Mouse (Mus musculus): Measurements from ENCODE around the gene Ice1. TPM values are rescaled to one million over a fixed set of nuclear protein-coding genes. Genes with fewer than 3 reads are reported as not detected.

The Ice1 gene
- polyA plus RNA-seq (2015; fragmentation: Nextera tagmentation; extraction: Ambion mirVana): 18.2 and 19.9 TPM in 2 replicates

GRCm38 (mm10) chr13:70637282-70637661, at the start of gene Ice1:
Gene Ice1, minus strand, starts transcription at chr13:70637634.
- H3K27me3 ChIP-seq: no peaks in the 10 kb centered on the region
- WGBS: under 1% methylated on average over 29 of the region's 39 CpGs
- H3K4me3 ChIP-seq (replicated peaks): peak within 1 kb of the TSS; percentile 97
- H3K4me1 ChIP-seq: peaks cover 21% of the 10 kb centered on the region
- no peaks in the 10 kb centered on the region for H3K36me3 ChIP-seq
- peak within 1 kb of the TSS; percentile 91 for H3K27ac ChIP-seq
- peak within 1 kb of the TSS; percentile 91 for H3K9ac ChIP-seq
- peak; percentile 34; the same call in 1 of the 2 replicates for ATAC-seq (replicated peaks; ENCODE audit: low FRiP score)
- no peaks in the 10 kb centered on the region for H3K9me3 ChIP-seq (replicated peaks)
- peak within 1 kb of the TSS; percentile 71 for H3K4me2 ChIP-seq

GRCm38 (mm10) chr13:70685825-70686224, 48.4 kb upstream of the Ice1 start:
- Histone ChIP-seq H3K27ac (no peak overlapping the region), H3K9ac (no peak overlapping the region), H3K4me1 (peaks cover 5% of the 10 kb centered on the region), H3K9me3 (replicated peaks) (no peaks in the 10 kb centered on the region), H3K4me3 (replicated peaks) (no peak overlapping the region), H3K4me2 (no peak overlapping the region), H3K36me3 (no peaks in the 10 kb centered on the region), H3K27me3 (no peaks in the 10 kb centered on the region)
- no peak for ATAC-seq (replicated peaks; ENCODE audit: low FRiP score)
- 75% methylated on average over 5 of the region's 5 CpGs for WGBS

GRCm38 (mm10) chr13:70684976-70685609, 47.7 kb upstream of the Ice1 start:
- Histone ChIP-seq H3K4me1 (peaks cover 5% of the 10 kb centered on the region), H3K9ac (no peak overlapping the region), H3K36me3 (no peaks in the 10 kb centered on the region), H3K27ac (no peak overlapping the region), H3K27me3 (no peaks in the 10 kb centered on the region), H3K9me3 (replicated peaks) (no peaks in the 10 kb centered on the region), H3K4me2 (no peak overlapping the region), H3K4me3 (replicated peaks) (no peak overlapping the region)
- WGBS: 71% methylated on average over 7 of the region's 7 CpGs
- ATAC-seq (replicated peaks; ENCODE audit: low FRiP score): no peak

GRCm38 (mm10) chr13:70681411-70682183, 44.2 kb upstream of the Ice1 start:
- H3K36me3 ChIP-seq: no peaks in the 10 kb centered on the region
- H3K4me3 ChIP-seq (replicated peaks): no peak overlapping the region
- no peak overlapping the region for H3K4me2 ChIP-seq
- no peak overlapping the region for H3K9ac ChIP-seq
- 77% methylated on average over 7 of the region's 7 CpGs for WGBS
- H3K27ac ChIP-seq: peak overlapping the region; percentile 54; the same call in 1 of the 2 replicates
- peaks cover 4% of the 10 kb centered on the region for H3K4me1 ChIP-seq
- H3K9me3 ChIP-seq (replicated peaks): no peaks in the 10 kb centered on the region
- peak; percentile 76 for ATAC-seq (replicated peaks; ENCODE audit: low FRiP score)
- H3K27me3 ChIP-seq: no peaks in the 10 kb centered on the region

- Histone ChIP-seq H3K36me3 (no peaks in the 10 kb centered on the region), H3K4me1 (peaks cover 10% of the 10 kb centered on the region), H3K27me3 (no peaks in the 10 kb centered on the region), H3K9ac (no peak overlapping the region), H3K27ac (no peak overlapping the region), H3K4me2 (no peak overlapping the region), H3K9me3 (replicated peaks) (no peaks in the 10 kb centered on the region), H3K4me3 (replicated peaks) (no peak overlapping the region)
- 89% methylated on average over 3 of the region's 3 CpGs for WGBS
- no peak for ATAC-seq (replicated peaks; ENCODE audit: low FRiP score)
Observed at GRCm38 (mm10) chr13:70680316-70680715, 42.9 kb upstream of the Ice1 start.

GRCm38 (mm10) chr13:70677689-70678088, 40.3 kb upstream of the Ice1 start:
- 82% methylated on average over 5 of the region's 5 CpGs for WGBS
- H3K36me3 ChIP-seq: no peaks in the 10 kb centered on the region
- H3K27me3 ChIP-seq: no peaks in the 10 kb centered on the region
- no peak overlapping the region for H3K27ac ChIP-seq
- peaks cover 10% of the 10 kb centered on the region for H3K4me1 ChIP-seq
- no peaks in the 10 kb centered on the region for H3K9me3 ChIP-seq (replicated peaks)
- no peak overlapping the region for H3K4me3 ChIP-seq (replicated peaks)
- ATAC-seq (replicated peaks; ENCODE audit: low FRiP score): no peak
- no peak overlapping the region for H3K4me2 ChIP-seq
- H3K9ac ChIP-seq: no peak overlapping the region

- ATAC-seq (replicated peaks; ENCODE audit: low FRiP score): no peak
- Histone ChIP-seq H3K4me1 (peaks cover 10% of the 10 kb centered on the region), H3K27ac (0 out of 2 replicates have a peak overlapping the region, but pooled peaks have one; percentile 37), H3K4me3 (replicated peaks) (no peak overlapping the region), H3K9me3 (replicated peaks) (no peaks in the 10 kb centered on the region), H3K36me3 (no peaks in the 10 kb centered on the region), H3K4me2 (no peak overlapping the region), H3K9ac (no peak overlapping the region), H3K27me3 (no peaks in the 10 kb centered on the region)
- WGBS: 61% methylated on average over 20 of the region's 20 CpGs
Observed at GRCm38 (mm10) chr13:70676243-70677183, 39.1 kb upstream of the Ice1 start.

- Histone ChIP-seq H3K4me1 (peaks cover 10% of the 10 kb centered on the region), H3K4me2 (no peak overlapping the region), H3K9me3 (replicated peaks) (no peaks in the 10 kb centered on the region), H3K27me3 (no peaks in the 10 kb centered on the region), H3K4me3 (replicated peaks) (no peak overlapping the region), H3K9ac (no peak overlapping the region), H3K36me3 (no peaks in the 10 kb centered on the region), H3K27ac (no peak overlapping the region)
- no peak for ATAC-seq (replicated peaks; ENCODE audit: low FRiP score)
- 90% methylated on average over 10 of the region's 10 CpGs for WGBS
Observed at GRCm38 (mm10) chr13:70674998-70675397, 37.6 kb upstream of the Ice1 start.

- Histone ChIP-seq H3K9ac (no peak overlapping the region), H3K4me2 (no peak overlapping the region), H3K4me3 (replicated peaks) (no peak overlapping the region), H3K36me3 (no peaks in the 10 kb centered on the region), H3K27me3 (no peaks in the 10 kb centered on the region), H3K4me1 (no peaks in the 10 kb centered on the region), H3K27ac (no peak overlapping the region), H3K9me3 (replicated peaks) (no peaks in the 10 kb centered on the region)
- ATAC-seq (replicated peaks; ENCODE audit: low FRiP score): no peak
- WGBS: 84% methylated on average over 4 of the region's 4 CpGs
Observed at GRCm38 (mm10) chr13:70670080-70670479, 32.6 kb upstream of the Ice1 start.

GRCm38 (mm10) chr13:70659715-70660114, 22.3 kb upstream of the Ice1 start:
- no peak overlapping the region for H3K27ac ChIP-seq
- ATAC-seq (replicated peaks; ENCODE audit: low FRiP score): no peak
- WGBS: 77% methylated on average over 4 of the region's 4 CpGs

GRCm38 (mm10) chr13:70656741-70657140, 19.3 kb upstream of the Ice1 start:
- no peak overlapping the region for H3K9ac ChIP-seq
- no peak for ATAC-seq (replicated peaks; ENCODE audit: low FRiP score)
- H3K27me3 ChIP-seq: no peaks in the 10 kb centered on the region
- H3K27ac ChIP-seq: no peak overlapping the region
- no peaks in the 10 kb centered on the region for H3K36me3 ChIP-seq
- H3K4me1 ChIP-seq: peaks cover 20% of the 10 kb centered on the region
- WGBS: 48% methylated on average over 4 of the region's 4 CpGs
- H3K4me3 ChIP-seq (replicated peaks): no peak overlapping the region
- H3K9me3 ChIP-seq (replicated peaks): no peaks in the 10 kb centered on the region
- H3K4me2 ChIP-seq: no peak overlapping the region

More at GRCm38 (mm10) chr13:70659715-70660114, 22.3 kb upstream of the Ice1 start:
- peaks cover 11% of the 10 kb centered on the region for H3K4me1 ChIP-seq
- H3K36me3 ChIP-seq: no peaks in the 10 kb centered on the region
- H3K27me3 ChIP-seq: no peaks in the 10 kb centered on the region
- H3K9ac ChIP-seq: no peak overlapping the region
- H3K4me2 ChIP-seq: no peak overlapping the region
- H3K9me3 ChIP-seq (replicated peaks): no peaks in the 10 kb centered on the region; the same call in none of the 2 replicates
- H3K4me3 ChIP-seq (replicated peaks): no peak overlapping the region

Data from kidney, embryonic 15.5 days (tissue).